10 mouse cellular contexts compared by ENCODE assay signal in genomic region chr15:78815314-78816073, GRCm38 (mm10). TPM values are rescaled to one million over a fixed set of nuclear protein-coding genes. Genes with fewer than 3 reads are reported as not detected.
DNase-seq lines count a peak whose midpoint lies in the region; ATAC-seq and TF ChIP-seq lines count a peak whose summit lies in the region.
"Had no signal": no experiment of that assay in that cellular context is flagged by ENCODE, and none has a peak within 500 bp of the region (broad histone marks: within the 10 kb centered on the region; RNA-seq: fewer than 3 reads in every experiment).

No protein-coding gene starts in this region.

- H3K27ac ChIP-seq in heart, embryonic 15.5 days, result peak overlapping the region; percentile 21
- peak overlapping the region; percentile 75 for H3K27ac ChIP-seq in lung, embryonic 15.5 days
- 0 out of 2 replicates have a peak overlapping the region, but pooled peaks have one; percentile 30 for H3K27ac ChIP-seq in stomach, postnatal 0 days (replicated peaks)
- H3K27ac ChIP-seq in forebrain, embryonic 15.5 days (replicated peaks), result no peak overlapping the region

- peak; percentile 22 to 37 for DNase-seq in right cerebral cortex, adult 2 months (ENCODE audit: low spot score in 2 of 2)
- no peak for DNase-seq in right cerebral cortex, postnatal 14 days
- DNase-seq in stomach, postnatal 0 days (ENCODE audit: low spot score), result peak; percentile 88
- DNase-seq in frontal cortex, postnatal 36 days (ENCODE audit: low spot score in 2 of 2), result no peak
- DNase-seq: cerebellum, adult 8-10 months; kidney, postnatal 10 days had no signal

- no peak overlapping the region for H3K4me2 ChIP-seq in heart, embryonic 15.5 days
- H3K4me2 ChIP-seq in lung, embryonic 15.5 days, result no peak overlapping the region
- 0 out of 2 replicates have a peak overlapping the region, but pooled peaks have one; percentile 11 for H3K4me2 ChIP-seq in stomach, postnatal 0 days (replicated peaks; ENCODE audit: low read depth)
- H3K4me2 ChIP-seq in forebrain, embryonic 15.5 days (replicated peaks), result no peak overlapping the region

- no peak overlapping the region for H3K4me3 ChIP-seq in heart, embryonic 15.5 days
- H3K4me3 ChIP-seq in lung, embryonic 15.5 days, result no peak overlapping the region
- no peak overlapping the region for H3K4me3 ChIP-seq in stomach, postnatal 0 days (ENCODE audit: low read depth, low read length)
- H3K4me3 ChIP-seq in forebrain, embryonic 15.5 days, result no peak overlapping the region

- WGBS in heart, embryonic 15.5 days, result 29% methylated on average over 11 of the region's 11 CpGs
- 25% methylated on average over 11 of the region's 11 CpGs for WGBS in lung, embryonic 15.5 days
- WGBS in stomach, postnatal 0 days, result 30% methylated on average over 11 of the region's 11 CpGs
- 52% methylated on average over 11 of the region's 11 CpGs for WGBS in forebrain, embryonic 15.5 days

- no peak for TF ChIP-seq EP300 in stomach, postnatal 0 days (optimal IDR thresholded peaks at IDR 0.05)

- ATAC-seq in heart, embryonic 15.5 days (replicated peaks; ENCODE audit: insufficient number of reproducible peaks, insufficient read depth, low FRiP score, low read depth), result peak; percentile 70
- ATAC-seq in lung, embryonic 15.5 days (ENCODE audit: borderline replicate concordance, extremely low read depth, low FRiP score, low TSS enrichment), result peak; percentile 81
- peak; percentile 93 for ATAC-seq in stomach, postnatal 0 days (ENCODE audit: low FRiP score, low TSS enrichment)
- no peak for ATAC-seq in forebrain, embryonic 15.5 days (replicated peaks)
- ATAC-seq: forebrain, embryonic 16.5 days had no signal

- peaks cover 16% of the 10 kb centered on the region for H3K4me1 ChIP-seq in heart, embryonic 15.5 days (replicated peaks)
- H3K4me1 ChIP-seq in lung, embryonic 15.5 days, result peaks cover 13% of the 10 kb centered on the region
- H3K4me1 ChIP-seq in stomach, postnatal 0 days (replicated peaks; ENCODE audit: control insufficient read depth, insufficient read depth), result 0 out of 2 replicates have a peak, but pooled peaks cover 2% of the 10 kb centered on the region
- H3K4me1 ChIP-seq in forebrain, embryonic 15.5 days, result no peaks in the 10 kb centered on the region

- TF ChIP-seq CTCF in stomach, postnatal 0 days (IDR thresholded peaks at IDR 0.05; ENCODE audit: low read depth), result no peak

- H3K9me3 ChIP-seq in heart, embryonic 15.5 days (replicated peaks), result no peaks in the 10 kb centered on the region
- H3K9me3 ChIP-seq in lung, embryonic 15.5 days, result no peaks in the 10 kb centered on the region
- no peaks in the 10 kb centered on the region for H3K9me3 ChIP-seq in stomach, postnatal 0 days (ENCODE audit: control insufficient read depth, low read length)
- no peaks in the 10 kb centered on the region for H3K9me3 ChIP-seq in forebrain, embryonic 15.5 days

- no peak overlapping the region for H3K9ac ChIP-seq in heart, embryonic 15.5 days
- H3K9ac ChIP-seq in lung, embryonic 15.5 days, result no peak overlapping the region
- H3K9ac ChIP-seq in stomach, postnatal 0 days (ENCODE audit: low read length), result no peak overlapping the region
- H3K9ac ChIP-seq in forebrain, embryonic 15.5 days (replicated peaks), result no peak overlapping the region

- no peaks in the 10 kb centered on the region for H3K27me3 ChIP-seq in heart, embryonic 15.5 days
- no peaks in the 10 kb centered on the region for H3K27me3 ChIP-seq in lung, embryonic 15.5 days
- H3K27me3 ChIP-seq in stomach, postnatal 0 days (ENCODE audit: control insufficient read depth, insufficient read depth, low read length), result no peaks in the 10 kb centered on the region
- H3K27me3 ChIP-seq in forebrain, embryonic 15.5 days, result no peaks in the 10 kb centered on the region

- no peaks in the 10 kb centered on the region for H3K36me3 ChIP-seq in heart, embryonic 15.5 days
- no peaks in the 10 kb centered on the region for H3K36me3 ChIP-seq in lung, embryonic 15.5 days
- no peaks in the 10 kb centered on the region for H3K36me3 ChIP-seq in stomach, postnatal 0 days (ENCODE audit: control insufficient read depth, insufficient read depth, low read length)
- no peaks in the 10 kb centered on the region for H3K36me3 ChIP-seq in forebrain, embryonic 15.5 days

RNA-seq across cellular contexts. Expression of gene Card10, which starts 12.7 kb away (rescaled TPM):
- polyA plus RNA-seq in heart, embryonic 15.5 days (2015; fragmentation: Nextera tagmentation; extraction: Ambion mirVana), result 5.7 and 7.6 TPM in 2 replicates
- 7.1 and 7.6 TPM in 2 replicates for polyA plus RNA-seq in lung, embryonic 15.5 days (2015; fragmentation: Nextera tagmentation; extraction: Ambion mirVana)
- polyA plus RNA-seq in stomach, postnatal 0 days (2015; fragmentation: Nextera tagmentation; extraction: Ambion mirVana), result 2.4 and 2.8 TPM in 2 replicates
- 1.3 and 1.7 TPM in 2 replicates for polyA plus RNA-seq in forebrain, embryonic 15.5 days (2015; fragmentation: Nextera tagmentation; extraction: Ambion mirVana)

RNA-seq across cellular contexts. Expression of gene Cdc42ep1, which starts 26.9 kb away (rescaled TPM):
- polyA plus RNA-seq in heart, embryonic 15.5 days (2015; fragmentation: Nextera tagmentation; extraction: Ambion mirVana), result 32.0 and 40.4 TPM in 2 replicates
- 105 and 109 TPM in 2 replicates for polyA plus RNA-seq in lung, embryonic 15.5 days (2015; fragmentation: Nextera tagmentation; extraction: Ambion mirVana)
- 37.7 and 45.4 TPM in 2 replicates for polyA plus RNA-seq in stomach, postnatal 0 days (2015; fragmentation: Nextera tagmentation; extraction: Ambion mirVana)
- polyA plus RNA-seq in forebrain, embryonic 15.5 days (2015; fragmentation: Nextera tagmentation; extraction: Ambion mirVana), result 7.6 and 9.0 TPM in 2 replicates

RNA-seq across cellular contexts. Expression of gene Lgals2, which starts 39.8 kb away (rescaled TPM):
- 0.43 and 0.45 TPM in 2 replicates for polyA plus RNA-seq in heart, embryonic 15.5 days (2015; fragmentation: Nextera tagmentation; extraction: Ambion mirVana)
- polyA plus RNA-seq in lung, embryonic 15.5 days (2015; fragmentation: Nextera tagmentation; extraction: Ambion mirVana), result 0.69 and 0.72 TPM in 2 replicates
- polyA plus RNA-seq in stomach, postnatal 0 days (2015; fragmentation: Nextera tagmentation; extraction: Ambion mirVana), result 39.4 and 39.5 TPM in 2 replicates
- polyA plus RNA-seq in forebrain, embryonic 15.5 days (2015; fragmentation: Nextera tagmentation; extraction: Ambion mirVana), result not detected in 2 replicates
- polyA plus RNA-seq: forebrain, embryonic 16.5 days had no signal

RNA-seq across cellular contexts. Expression of gene Mfng, which starts 42.2 kb away (rescaled TPM):
- polyA plus RNA-seq in heart, embryonic 15.5 days (2015; fragmentation: Nextera tagmentation; extraction: Ambion mirVana), result 13.6 and 21.0 TPM in 2 replicates
- 42.1 and 45.0 TPM in 2 replicates for polyA plus RNA-seq in lung, embryonic 15.5 days (2015; fragmentation: Nextera tagmentation; extraction: Ambion mirVana)
- 5.6 and 7.2 TPM in 2 replicates for polyA plus RNA-seq in stomach, postnatal 0 days (2015; fragmentation: Nextera tagmentation; extraction: Ambion mirVana)
- polyA plus RNA-seq in forebrain, embryonic 15.5 days (2015; fragmentation: Nextera tagmentation; extraction: Ambion mirVana), result 77.9 and 85.9 TPM in 2 replicates

Comparison
In these comparisons a context has a peak if more than half of its experiments do, and no peak if none do; other contexts are left out.
1. DNase-seq: peak in right cerebral cortex, adult 2 months (2 of 2) and stomach, postnatal 0 days (single experiment); none in right cerebral cortex, postnatal 14 days (single experiment) and frontal cortex, postnatal 36 days (0 of 2).
2. RNA of gene Lgals2, which starts 39.8 kb away (polyA plus RNA-seq): 39.4 to 39.5 TPM in stomach, postnatal 0 days; 0.69 to 0.72 TPM in lung, embryonic 15.5 days, 0.43 to 0.45 TPM in heart, embryonic 15.5 days and not detected in forebrain, embryonic 15.5 days; every median in the first group is over 10 times any median in the second.